Mouse (Mus musculus) E14TG2a.4 (cell line): Measurements from ENCODE around the gene Gprin1.

Source experiments
- CTCF ChIP-seq: conservative IDR thresholded peaks from 2 replicates; pipeline ENCODE4 v1.5.1; 2014; ENCODE audit warnings: low read length
- POU5F1 ChIP-seq: IDR thresholded peaks from 2 replicates; pipeline ENCODE4 v1.6.1; 2014; ENCODE audit warnings: low read length, borderline replicate concordance

DNA sequence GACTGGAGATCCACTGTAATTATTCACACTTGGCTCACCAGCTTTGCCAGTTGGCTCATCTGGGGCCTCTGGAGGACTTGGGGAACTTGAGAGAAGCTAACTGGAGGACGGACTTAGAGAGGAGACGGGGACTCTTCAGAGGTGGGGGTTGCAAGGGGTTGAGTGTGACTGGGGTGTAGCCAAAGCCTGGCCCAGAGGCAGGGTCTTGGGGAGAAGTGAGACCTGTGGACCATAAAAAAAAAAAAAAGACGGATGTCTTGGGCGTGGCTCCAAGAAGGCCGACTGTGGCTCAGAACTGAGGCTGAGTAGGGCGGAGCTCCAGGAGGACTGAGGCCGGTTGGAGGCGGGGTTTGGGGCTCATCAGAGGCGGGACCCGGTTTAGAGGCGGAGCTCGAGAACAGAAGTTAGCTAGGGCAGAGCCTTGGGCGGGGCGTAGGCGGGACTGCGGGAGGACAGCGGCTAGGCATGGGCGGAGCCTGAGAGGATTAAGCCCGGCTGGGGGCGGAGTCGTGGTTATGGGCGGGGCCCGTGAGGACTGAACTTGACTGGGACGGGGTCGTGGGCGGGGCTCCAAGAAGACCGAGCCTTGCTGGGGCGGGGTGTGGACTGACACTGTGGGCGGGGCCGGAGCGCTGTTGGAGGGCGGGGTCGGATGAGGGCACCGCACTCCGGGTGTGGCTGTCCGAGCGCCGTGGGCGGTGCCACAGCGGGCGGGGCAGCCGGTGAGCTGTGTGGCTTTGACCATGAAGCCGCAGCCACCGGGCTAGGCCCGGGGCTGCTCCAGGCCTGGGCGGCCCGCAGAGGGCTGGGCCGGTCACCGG is 39.3 kb upstream of the Gprin1 start, which contains the start of gene Tspan17:
- TF ChIP-seq CTCF (no peak), POU5F1 (no peak)
